Mouse (Mus musculus): ENCODE results near the gene Bag1. TPM values are rescaled to one million over a fixed set of nuclear protein-coding genes. Genes with fewer than 3 reads are reported as not detected.

The Bag1 gene
- polyA plus RNA-seq, 1 experiment from 2014 or later, result 239 TPM

DNA sequence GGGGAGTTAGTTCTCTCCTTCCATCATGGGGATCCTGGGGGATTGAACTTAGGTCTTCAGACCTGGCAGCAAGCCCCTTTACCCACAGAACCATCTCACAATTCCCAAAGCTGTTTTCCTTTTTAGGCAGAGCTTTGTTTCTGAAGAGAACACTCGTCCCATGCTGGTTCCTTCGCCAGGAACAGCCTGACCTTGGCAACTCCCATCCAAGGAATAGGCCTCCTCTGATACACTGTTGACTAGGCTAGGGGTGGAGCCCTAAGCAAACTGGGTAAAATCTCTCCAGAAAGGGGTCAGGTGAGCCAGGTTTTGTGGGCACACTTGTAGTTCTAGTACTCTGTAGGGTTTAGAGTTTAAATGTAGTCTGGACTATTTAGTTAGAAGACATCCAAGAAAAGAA, 48.8 kb downstream of the Bag1 start:
- no peaks in the 10 kb centered on the region for H3K4me1 ChIP-seq
- no peak overlapping the region for H3K9ac ChIP-seq
- no peaks in the 10 kb centered on the region for H3K9me3 ChIP-seq (replicated peaks)
- no peaks in the 10 kb centered on the region for H3K36me3 ChIP-seq
- 75% methylated on average over 2 of the region's 2 CpGs for WGBS
- no peak overlapping the region for H3K4me2 ChIP-seq (replicated peaks)
- no peak overlapping the region for H3K27ac ChIP-seq
- no peaks in the 10 kb centered on the region for H3K27me3 ChIP-seq
- H3K4me3 ChIP-seq, result no peak overlapping the region
- no peak for ATAC-seq (ENCODE audit: low FRiP score)

DNA sequence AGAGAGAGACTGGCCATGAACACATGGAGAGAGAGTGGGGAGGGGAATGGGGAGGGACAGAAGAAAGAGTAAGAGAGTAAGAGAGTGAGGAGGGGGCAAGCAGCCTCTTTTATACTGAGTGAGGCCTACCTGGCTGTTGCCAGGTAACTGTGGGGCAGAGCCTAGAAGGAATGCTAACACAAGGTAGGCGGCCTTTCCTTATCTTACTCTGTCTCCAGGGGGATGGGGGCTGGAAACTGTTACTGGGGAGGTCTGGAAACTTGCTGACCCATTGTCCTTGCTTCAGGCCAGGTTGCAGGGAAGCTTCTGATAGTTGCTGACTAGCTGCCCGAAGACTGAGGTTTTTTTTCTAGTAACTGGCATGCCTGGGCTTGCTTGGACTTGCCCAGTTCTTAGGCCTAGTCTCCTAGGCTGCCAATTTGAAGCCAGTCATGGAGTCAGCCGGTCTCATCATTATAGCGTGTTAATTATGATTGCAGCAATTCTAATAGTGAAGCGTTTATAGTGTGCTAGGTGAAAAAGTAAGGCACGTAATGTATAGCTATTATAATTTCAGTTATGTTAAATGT, 49.5 kb downstream of the Bag1 start:
- 87% methylated on average over 6 of the region's 6 CpGs for WGBS
- H3K9me3 ChIP-seq (replicated peaks), result no peaks in the 10 kb centered on the region
- no peak overlapping the region for H3K4me3 ChIP-seq
- no peak overlapping the region for H3K4me2 ChIP-seq (replicated peaks)
- ATAC-seq (ENCODE audit: low FRiP score), result no peak
- no peaks in the 10 kb centered on the region for H3K36me3 ChIP-seq
- no peak overlapping the region for H3K9ac ChIP-seq
- H3K27me3 ChIP-seq, result no peaks in the 10 kb centered on the region
- H3K27ac ChIP-seq, result no peak overlapping the region
- H3K4me1 ChIP-seq, result no peaks in the 10 kb centered on the region

DNA sequence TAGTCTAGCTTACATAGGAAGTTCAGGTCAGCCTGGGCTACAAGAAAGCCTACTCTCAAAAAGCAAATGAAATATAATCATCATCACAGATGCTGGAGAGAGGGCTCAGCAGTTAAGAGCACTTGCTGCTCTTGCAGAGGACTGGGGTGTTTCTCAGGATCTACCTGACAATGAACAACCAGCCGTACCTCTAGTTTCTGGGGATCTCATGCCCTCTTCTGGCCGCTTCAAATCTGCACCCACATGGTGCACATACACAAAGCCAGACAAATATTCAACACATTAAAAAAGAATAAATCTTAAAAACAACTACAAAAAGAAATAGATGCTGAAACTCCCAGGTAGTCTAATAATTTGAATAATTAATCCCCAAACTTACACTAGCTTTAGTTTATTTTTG, 52.4 kb downstream of the Bag1 start:
- WGBS, result 100% methylated on average over 2 of the region's 2 CpGs
- no peak overlapping the region for H3K4me2 ChIP-seq (replicated peaks)
- H3K4me3 ChIP-seq, result no peak overlapping the region
- H3K9me3 ChIP-seq (replicated peaks), result no peaks in the 10 kb centered on the region
- no peaks in the 10 kb centered on the region for H3K4me1 ChIP-seq
- H3K27me3 ChIP-seq, result no peaks in the 10 kb centered on the region
- ATAC-seq (ENCODE audit: low FRiP score), result no peak
- H3K36me3 ChIP-seq, result no peaks in the 10 kb centered on the region
- no peak overlapping the region for H3K27ac ChIP-seq
- H3K9ac ChIP-seq, result no peak overlapping the region

DNA sequence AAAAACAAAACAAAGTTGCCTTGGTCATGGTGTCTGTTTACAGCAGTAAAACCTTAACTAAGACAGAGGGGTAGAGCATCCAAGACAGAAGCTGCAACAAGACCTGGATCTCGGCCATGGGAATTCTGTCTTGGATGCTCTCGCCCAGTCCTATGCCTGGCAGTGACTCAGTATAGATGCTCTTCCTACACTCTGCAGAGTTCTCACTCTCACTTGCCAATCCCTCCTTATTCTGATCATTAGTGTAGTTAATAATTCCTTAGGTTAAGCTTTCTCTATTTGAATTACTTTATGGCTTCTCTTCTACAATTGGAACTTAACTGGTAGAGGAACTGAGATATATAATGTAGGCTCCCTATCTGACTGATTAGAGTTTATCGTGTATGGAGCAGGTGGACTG, 53.0 kb downstream of the Bag1 start:
- 87% methylated on average over 3 of the region's 3 CpGs for WGBS
- no peaks in the 10 kb centered on the region for H3K4me1 ChIP-seq
- no peak overlapping the region for H3K27ac ChIP-seq

DNA sequence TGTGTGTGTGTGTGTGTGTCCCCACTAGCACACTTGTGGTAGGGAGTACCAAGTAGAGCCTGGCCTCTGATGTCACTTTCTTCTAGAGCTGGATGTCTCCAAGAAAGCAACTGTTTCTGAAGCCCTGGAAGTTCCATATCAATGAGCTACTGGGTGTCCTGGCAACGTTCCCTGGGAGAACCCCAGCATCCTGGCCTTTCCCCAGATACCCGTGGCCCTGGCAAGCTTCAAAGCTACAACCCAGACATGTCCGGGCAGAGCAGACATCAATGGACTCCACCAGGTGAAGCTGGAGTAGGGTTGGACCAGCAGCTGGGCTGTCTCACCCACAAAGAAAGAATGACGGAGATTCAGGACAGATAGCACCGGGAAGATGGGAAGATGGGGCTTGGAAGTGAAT, 56.9 kb downstream of the Bag1 start:
- Histone ChIP-seq H3K27me3 (no peaks in the 10 kb centered on the region), H3K4me2 (replicated peaks) (no peak overlapping the region), H3K4me1 (no peaks in the 10 kb centered on the region), H3K9ac (no peak overlapping the region), H3K27ac (no peak overlapping the region), H3K9me3 (replicated peaks) (no peaks in the 10 kb centered on the region), H3K36me3 (no peaks in the 10 kb centered on the region), H3K4me3 (no peak overlapping the region)
- WGBS, result 71% methylated on average over 5 of the region's 5 CpGs
- no peak for ATAC-seq (ENCODE audit: low FRiP score)

More for the DNA sequence above, 53.0 kb downstream of the Bag1 start:
- Histone ChIP-seq H3K9me3 (replicated peaks) (no peaks in the 10 kb centered on the region), H3K4me3 (no peak overlapping the region), H3K4me2 (replicated peaks) (no peak overlapping the region), H3K27me3 (no peaks in the 10 kb centered on the region), H3K36me3 (no peaks in the 10 kb centered on the region), H3K9ac (no peak overlapping the region)
- ATAC-seq (ENCODE audit: low FRiP score), result no peak

DNA sequence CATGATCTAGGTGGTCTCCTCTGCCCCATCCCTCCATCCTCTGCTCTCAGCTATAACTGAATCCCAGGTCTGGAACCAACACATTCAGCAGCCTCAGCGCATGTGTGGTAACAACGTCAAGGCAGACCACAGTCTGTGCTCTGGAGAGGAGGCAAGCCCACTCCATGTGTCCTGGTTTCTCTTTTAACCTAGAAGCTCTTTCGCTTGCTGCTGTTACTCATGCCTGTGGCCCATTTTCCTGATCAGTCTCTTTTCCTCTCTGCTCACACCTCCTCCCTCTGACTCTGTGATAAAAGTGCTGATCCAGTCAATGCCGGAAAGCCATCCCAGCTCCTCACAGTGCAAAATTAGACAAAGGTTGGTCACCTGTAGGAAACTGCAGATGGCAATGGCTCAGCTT, 58.1 kb downstream of the Bag1 start:
- Histone ChIP-seq H3K4me3 (no peak overlapping the region), H3K4me2 (replicated peaks) (no peak overlapping the region), H3K27me3 (no peaks in the 10 kb centered on the region), H3K4me1 (no peaks in the 10 kb centered on the region), H3K36me3 (no peaks in the 10 kb centered on the region), H3K9me3 (replicated peaks) (no peaks in the 10 kb centered on the region), H3K9ac (no peak overlapping the region), H3K27ac (no peak overlapping the region)
- 89% methylated on average over 4 of the region's 4 CpGs for WGBS
- ATAC-seq (ENCODE audit: low FRiP score), result no peak

GRCm38 (mm10) chr4:40889252-40889651, 58.8 kb downstream of the Bag1 start:
- no peaks in the 10 kb centered on the region for H3K4me1 ChIP-seq
- 58% methylated on average over 3 of the region's 3 CpGs for WGBS
- no peaks in the 10 kb centered on the region for H3K36me3 ChIP-seq
- no peak overlapping the region for H3K4me3 ChIP-seq
- no peaks in the 10 kb centered on the region for H3K9me3 ChIP-seq (replicated peaks)
- no peak overlapping the region for H3K9ac ChIP-seq
- no peak for ATAC-seq (ENCODE audit: low FRiP score)
- no peak overlapping the region for H3K4me2 ChIP-seq (replicated peaks)
- H3K27me3 ChIP-seq, result no peaks in the 10 kb centered on the region
- no peak overlapping the region for H3K27ac ChIP-seq

- no peak for ATAC-seq (ENCODE audit: low FRiP score)
- Histone ChIP-seq H3K27ac (no peak overlapping the region), H3K4me2 (replicated peaks) (no peak overlapping the region), H3K36me3 (no peaks in the 10 kb centered on the region), H3K9me3 (replicated peaks) (no peaks in the 10 kb centered on the region), H3K4me1 (no peaks in the 10 kb centered on the region), H3K4me3 (no peak overlapping the region), H3K27me3 (no peaks in the 10 kb centered on the region), H3K9ac (no peak overlapping the region)
- WGBS, result 82% methylated on average over 11 of the region's 11 CpGs
Observed at GRCm38 (mm10) chr4:40888839-40889238, 59.3 kb downstream of the Bag1 start.

Small RNA genes within 50 kb of the gene (microRNA-seq; reads per million reads assigned to microRNA genes)
- gene Mir3094, result 2.2 reads per million

Other genes starting within 250 kb of the Bag1 start
- 52.6 and 54.2 TPM in 2 replicates for gene Aptx, start 245.1 kb downstream of the Bag1 start, polyA plus RNA-seq (2016; fragmentation: Nextera tagmentation; extraction: Ambion mirVana)
- gene Dnaja1, start 226.1 kb downstream of the Bag1 start, polyA plus RNA-seq (2016; fragmentation: Nextera tagmentation; extraction: Ambion mirVana), result 654 and 704 TPM in 2 replicates
- 135 and 137 TPM in 2 replicates for gene Smu1, start 190.4 kb downstream of the Bag1 start, polyA plus RNA-seq (2016; fragmentation: Nextera tagmentation; extraction: Ambion mirVana)
- 20.3 and 21.5 TPM in 2 replicates for gene B4galt1, start 94.3 kb downstream of the Bag1 start, polyA plus RNA-seq (2016; fragmentation: Nextera tagmentation; extraction: Ambion mirVana)
- not detected in 2 replicates for gene Spink4, start 28.2 kb downstream of the Bag1 start, polyA plus RNA-seq (2016; fragmentation: Nextera tagmentation; extraction: Ambion mirVana)
- gene Chmp5, start 113 bp upstream of the Bag1 start, polyA plus RNA-seq (2016; fragmentation: Nextera tagmentation; extraction: Ambion mirVana), result 153 and 154 TPM in 2 replicates
- gene Nfx1, start 22.6 kb upstream of the Bag1 start, polyA plus RNA-seq (2016; fragmentation: Nextera tagmentation; extraction: Ambion mirVana), result 110 and 111 TPM in 2 replicates
- not detected in 2 replicates for gene Aqp7, start 99.8 kb upstream of the Bag1 start, polyA plus RNA-seq (2016; fragmentation: Nextera tagmentation; extraction: Ambion mirVana)
- 0.77 and 0.97 TPM in 2 replicates for gene Aqp3, start 149.9 kb upstream of the Bag1 start, polyA plus RNA-seq (2016; fragmentation: Nextera tagmentation; extraction: Ambion mirVana)
- gene Nol6, start 176.2 kb upstream of the Bag1 start, polyA plus RNA-seq (2016; fragmentation: Nextera tagmentation; extraction: Ambion mirVana), result 29.0 and 33.6 TPM in 2 replicates
- 101 and 113 TPM in 2 replicates for gene Ube2r2, start 187.4 kb upstream of the Bag1 start, polyA plus RNA-seq (2016; fragmentation: Nextera tagmentation; extraction: Ambion mirVana)

Data from hindbrain, embryonic 12.5 days (tissue).